Mouse (Mus musculus): ENCODE measurements around the gene Tas1r1. TPM values are rescaled to one million over a fixed set of nuclear protein-coding genes. Genes with fewer than 3 reads are reported as not detected.

Tas1r1 gene
- polyA plus RNA-seq, 1 experiment from 2014 or later, result 0.86 TPM

DNA sequence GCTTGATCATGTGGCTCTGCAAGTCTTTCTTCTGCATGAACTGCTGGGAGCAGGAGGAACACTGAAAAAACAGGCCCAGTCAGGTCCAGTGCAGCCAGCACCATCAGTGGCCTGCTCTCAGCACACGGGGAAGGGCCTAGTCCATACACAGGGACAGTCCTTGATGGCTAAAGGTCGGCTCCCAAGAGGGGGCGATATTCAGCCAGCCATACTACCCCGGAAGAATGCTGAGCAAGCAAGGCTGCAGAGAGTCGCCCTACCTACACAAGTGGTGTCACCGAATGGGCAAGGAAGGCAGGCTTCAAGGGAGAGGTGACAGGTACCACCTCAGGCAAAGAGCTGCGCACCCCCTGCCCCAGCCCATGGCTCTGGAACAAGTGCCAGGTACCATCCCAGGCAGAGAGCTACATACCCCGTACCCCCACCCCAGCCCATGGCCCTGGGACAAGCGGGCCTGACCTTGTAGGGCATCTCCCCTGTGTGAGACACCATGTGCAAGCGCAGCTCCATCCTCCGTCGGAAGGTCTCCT is 16.7 kb downstream of the Tas1r1 start:
- Histone ChIP-seq H3K4me1 (peaks cover 33% of the 10 kb centered on the region), H3K27ac (no peak overlapping the region), H3K27me3 (no peaks in the 10 kb centered on the region), H3K4me3 (replicated peaks) (no peak overlapping the region), H3K9ac (no peak overlapping the region), H3K9me3 (replicated peaks) (no peaks in the 10 kb centered on the region), H3K36me3 (peaks cover 82% of the 10 kb centered on the region), H3K4me2 (no peak overlapping the region)
- 81% methylated on average over 12 of the region's 12 CpGs for WGBS
- no peak for ATAC-seq (replicated peaks; ENCODE audit: low FRiP score)

DNA sequence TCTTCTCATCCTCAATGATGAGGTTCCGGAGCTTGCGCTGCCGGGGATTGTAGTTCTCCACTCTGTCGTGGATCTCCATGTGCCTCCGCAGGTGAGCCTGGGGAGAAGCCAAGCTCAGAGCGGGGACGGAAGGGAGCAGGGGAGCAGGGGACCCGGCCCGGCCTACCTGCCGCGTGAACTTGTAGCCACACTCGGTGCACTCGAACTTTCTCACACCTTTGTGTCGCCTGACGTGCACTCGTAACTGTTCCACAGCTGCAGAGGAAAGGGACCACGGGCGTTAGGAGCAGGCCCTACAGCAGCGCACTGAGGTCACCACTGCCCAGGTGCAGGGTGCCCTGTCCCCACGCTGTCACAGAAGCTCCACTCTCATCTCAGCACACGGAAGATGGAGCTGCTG is 18.3 kb downstream of the Tas1r1 start:
- no peak overlapping the region for H3K4me3 ChIP-seq (replicated peaks)

DNA sequence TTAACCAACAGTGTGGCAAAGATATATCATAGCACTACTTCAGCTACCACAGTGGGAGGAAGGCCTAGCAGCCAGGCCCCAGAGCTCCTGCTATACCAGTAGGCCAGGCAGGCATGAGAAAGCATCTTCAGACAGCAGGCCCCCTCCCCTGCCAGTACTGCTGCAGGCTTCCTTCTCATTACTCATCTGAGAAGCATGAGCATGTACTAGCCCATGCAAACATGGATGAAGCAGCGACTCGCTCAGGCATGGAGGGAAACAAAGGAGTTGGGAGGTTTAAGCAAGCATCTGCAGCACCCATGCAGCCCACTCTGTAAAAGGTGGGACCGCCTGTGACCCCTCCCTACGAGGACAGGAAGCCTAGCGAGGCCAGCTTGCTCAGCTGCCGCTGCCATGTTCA is 19.3 kb downstream of the Tas1r1 start:
- 86% methylated on average over 6 of the region's 6 CpGs for WGBS
- no peaks in the 10 kb centered on the region for H3K27me3 ChIP-seq
- no peak overlapping the region for H3K27ac ChIP-seq
- H3K4me2 ChIP-seq, result no peak overlapping the region
- ATAC-seq (replicated peaks; ENCODE audit: low FRiP score), result no peak
- no peak overlapping the region for H3K4me3 ChIP-seq (replicated peaks)
- H3K36me3 ChIP-seq, result peaks cover 90% of the 10 kb centered on the region
- H3K9me3 ChIP-seq (replicated peaks), result no peaks in the 10 kb centered on the region
- no peak overlapping the region for H3K9ac ChIP-seq
- H3K4me1 ChIP-seq, result peaks cover 9% of the 10 kb centered on the region; the same call in 1 of the 2 replicates

More for the DNA sequence above, 18.3 kb downstream of the Tas1r1 start:
- Histone ChIP-seq H3K4me1 (peaks cover 17% of the 10 kb centered on the region), H3K4me2 (no peak overlapping the region), H3K9ac (no peak overlapping the region), H3K27me3 (no peaks in the 10 kb centered on the region), H3K9me3 (replicated peaks) (no peaks in the 10 kb centered on the region), H3K36me3 (peaks cover 90% of the 10 kb centered on the region), H3K27ac (no peak overlapping the region)
- 91% methylated on average over 21 of the region's 21 CpGs for WGBS
- ATAC-seq (replicated peaks; ENCODE audit: low FRiP score), result no peak

DNA sequence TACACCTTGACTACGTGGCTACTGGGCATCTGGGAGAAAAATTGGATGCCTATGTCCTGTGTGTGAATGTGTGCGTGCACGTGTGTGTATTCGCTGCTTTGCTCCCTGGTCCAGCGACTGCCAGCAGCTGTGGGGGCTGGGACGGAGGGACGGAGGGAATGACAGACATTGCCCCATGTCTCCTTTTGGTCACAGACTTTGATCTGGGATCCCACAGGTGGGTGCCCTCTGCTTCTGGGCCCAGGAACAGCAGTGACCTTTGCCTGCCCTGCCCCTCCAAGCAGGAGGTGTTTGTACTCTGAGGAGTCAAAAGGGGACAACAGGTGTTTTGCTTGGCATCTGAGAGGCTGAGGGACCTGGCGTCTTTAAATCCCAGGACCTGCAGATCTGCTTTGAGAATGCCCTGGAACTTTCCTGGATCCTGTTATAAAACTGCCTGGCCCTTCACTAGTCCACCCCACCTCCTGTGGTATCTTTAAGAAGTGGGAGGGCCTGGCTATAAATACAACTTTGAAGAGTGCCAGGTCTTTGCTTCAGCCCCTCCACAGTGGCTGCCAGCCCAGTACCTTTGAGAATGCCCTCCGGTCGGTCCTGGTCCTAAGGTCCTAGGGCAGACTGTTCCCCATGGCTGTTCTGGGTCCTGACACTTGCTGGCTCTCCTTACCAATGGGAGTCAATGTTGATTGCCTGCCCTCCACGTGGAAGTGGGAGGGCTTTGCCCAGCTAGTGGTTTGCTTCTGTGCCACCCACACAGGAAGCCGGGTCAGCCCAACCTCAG is 25.1 kb downstream of the Tas1r1 start:
- Histone ChIP-seq H3K4me3 (replicated peaks) (no peak overlapping the region), H3K27ac (no peak overlapping the region), H3K4me2 (no peak overlapping the region), H3K36me3 (peaks cover 52% of the 10 kb centered on the region), H3K9me3 (replicated peaks) (no peaks in the 10 kb centered on the region), H3K9ac (no peak overlapping the region), H3K27me3 (no peaks in the 10 kb centered on the region), H3K4me1 (peaks cover 37% of the 10 kb centered on the region)
- WGBS, result 78% methylated on average over 12 of the region's 12 CpGs
- ATAC-seq (replicated peaks; ENCODE audit: low FRiP score), result no peak

DNA sequence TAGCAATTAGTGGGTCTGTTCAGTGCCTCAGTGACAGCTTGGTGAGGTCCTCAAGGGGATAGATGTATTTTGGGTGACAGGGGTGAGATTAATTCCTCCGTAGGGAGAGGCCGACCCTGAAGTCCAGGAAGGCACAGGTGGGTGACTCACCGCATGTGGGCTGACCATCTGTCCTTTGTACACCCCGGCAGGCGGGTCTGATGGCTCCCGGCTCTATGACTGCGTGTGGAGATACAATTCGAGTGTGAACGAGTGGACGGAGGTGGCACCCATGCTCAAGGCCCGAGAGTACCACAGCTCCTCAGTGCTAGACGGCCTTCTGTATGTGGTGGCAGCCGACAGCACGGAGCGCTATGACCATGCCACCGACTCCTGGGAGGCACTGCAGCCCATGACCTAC is 26.3 kb downstream of the Tas1r1 start:
- Histone ChIP-seq H3K27ac (no peak overlapping the region), H3K36me3 (peaks cover 47% of the 10 kb centered on the region), H3K4me1 (peaks cover 48% of the 10 kb centered on the region), H3K9me3 (replicated peaks) (no peaks in the 10 kb centered on the region), H3K4me3 (replicated peaks) (no peak overlapping the region), H3K27me3 (no peaks in the 10 kb centered on the region), H3K9ac (no peak overlapping the region), H3K4me2 (no peak overlapping the region)
- 89% methylated on average over 16 of the region's 16 CpGs for WGBS
- no peak for ATAC-seq (replicated peaks; ENCODE audit: low FRiP score)

DNA sequence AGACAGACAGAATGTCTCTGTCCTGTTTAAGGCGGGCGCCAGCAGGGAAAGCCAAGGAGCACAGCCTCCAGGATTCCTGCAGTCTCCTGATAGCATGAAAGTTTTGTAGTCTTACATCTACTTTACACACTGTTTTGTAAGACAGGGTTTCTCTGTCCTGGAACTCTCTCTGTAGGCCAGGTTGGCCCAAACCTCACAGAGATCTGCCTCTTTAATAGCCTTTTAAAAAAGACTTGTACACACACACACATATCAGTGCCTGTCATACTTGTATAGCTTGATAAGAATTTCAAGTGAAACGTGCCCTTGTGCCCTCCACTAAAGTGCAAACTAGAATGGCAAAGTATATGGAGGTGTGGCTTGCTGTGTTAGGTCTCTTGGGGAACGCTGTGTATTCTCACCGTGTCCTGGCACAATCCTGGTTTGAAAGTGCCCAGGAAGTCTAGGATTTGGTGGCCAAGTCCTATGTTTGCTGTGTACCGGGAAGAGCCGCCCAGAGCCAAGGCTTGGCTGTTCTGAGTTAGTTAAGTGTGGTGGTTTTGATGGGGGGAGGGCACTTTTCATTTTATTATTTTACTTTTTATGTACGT is 27.1 kb downstream of the Tas1r1 start:
- H3K27me3 ChIP-seq, result no peaks in the 10 kb centered on the region
- H3K4me3 ChIP-seq (replicated peaks), result peak overlapping the region; percentile 85
- H3K4me2 ChIP-seq, result peak overlapping the region; percentile 94
- WGBS, result 81% methylated on average over 8 of the region's 8 CpGs
- peak overlapping the region; percentile 67 for H3K9ac ChIP-seq
- no peak overlapping the region for H3K27ac ChIP-seq
- no peak for ATAC-seq (replicated peaks; ENCODE audit: low FRiP score)
- no peaks in the 10 kb centered on the region for H3K9me3 ChIP-seq (replicated peaks)
- H3K36me3 ChIP-seq, result peaks cover 42% of the 10 kb centered on the region
- peaks cover 55% of the 10 kb centered on the region for H3K4me1 ChIP-seq

DNA sequence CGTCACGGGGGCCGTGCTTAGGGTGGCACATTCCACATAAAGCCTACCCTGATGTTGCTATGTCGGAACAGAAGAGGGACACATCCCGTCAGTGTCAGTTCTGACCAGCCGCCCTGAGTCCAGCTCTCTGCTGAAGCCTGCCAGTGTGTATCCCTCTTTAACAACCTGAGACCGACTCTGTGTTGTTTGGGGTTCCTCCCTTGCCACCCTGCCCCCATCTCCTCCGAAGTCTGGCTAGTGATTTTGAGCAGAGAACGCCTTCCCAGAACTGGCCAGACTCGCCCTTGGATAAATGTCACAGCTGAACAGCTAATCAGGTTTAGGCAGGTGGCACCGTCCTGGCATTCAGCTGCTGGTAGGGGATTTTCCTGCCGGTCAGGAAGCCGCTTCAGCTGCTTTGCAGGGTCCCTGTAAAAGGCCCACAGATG is 27.6 kb downstream of the Tas1r1 start:
- 15% methylated on average over 13 of the region's 13 CpGs for WGBS
- Histone ChIP-seq H3K9me3 (replicated peaks) (no peaks in the 10 kb centered on the region), H3K9ac (peak overlapping the region; percentile 67), H3K4me2 (peak overlapping the region; percentile 94), H3K4me1 (peaks cover 55% of the 10 kb centered on the region), H3K4me3 (replicated peaks) (peak overlapping the region; percentile 85), H3K27me3 (no peaks in the 10 kb centered on the region), H3K36me3 (peaks cover 37% of the 10 kb centered on the region), H3K27ac (peak overlapping the region; percentile 91; the same call in 1 of the 2 replicates)
- no peak for ATAC-seq (replicated peaks; ENCODE audit: low FRiP score)

DNA sequence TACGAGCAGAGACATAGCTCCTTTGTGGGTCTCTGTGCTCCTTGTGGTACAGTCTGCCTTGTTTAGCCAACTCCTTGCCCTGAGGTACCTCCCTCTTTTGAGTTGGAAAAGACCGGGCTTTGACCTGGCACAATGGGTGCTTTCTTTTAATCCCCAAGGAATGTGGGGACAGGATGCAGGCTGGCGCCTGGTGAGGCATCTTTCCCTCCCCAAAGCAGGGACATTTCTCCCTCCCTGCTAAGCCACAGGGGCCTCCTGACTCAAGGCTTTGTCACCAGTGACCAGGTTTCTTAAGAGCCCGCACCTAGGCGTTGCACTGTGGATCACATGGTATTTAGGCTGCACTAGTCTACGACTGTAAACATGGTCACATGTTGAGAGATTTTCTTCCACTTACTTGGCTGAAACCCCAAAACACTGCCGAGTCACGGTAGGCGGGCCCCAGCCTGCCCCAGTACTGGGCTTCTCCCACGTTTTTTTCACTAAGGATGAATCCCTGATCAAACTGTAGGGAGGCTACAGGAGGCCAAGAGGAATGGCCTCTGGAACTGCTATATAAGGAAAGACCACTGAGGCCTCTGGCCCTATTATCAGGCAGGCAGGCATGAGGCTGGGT is 28.2 kb downstream of the Tas1r1 start:
- Histone ChIP-seq H3K4me3 (replicated peaks) (peak overlapping the region; percentile 85), H3K4me1 (peaks cover 55% of the 10 kb centered on the region), H3K36me3 (peaks cover 32% of the 10 kb centered on the region), H3K9ac (peak overlapping the region; percentile 67), H3K9me3 (replicated peaks) (no peaks in the 10 kb centered on the region), H3K4me2 (peak overlapping the region; percentile 94), H3K27me3 (no peaks in the 10 kb centered on the region), H3K27ac (peak overlapping the region; percentile 91)
- ATAC-seq (replicated peaks; ENCODE audit: low FRiP score), result peak; percentile 19
- WGBS, result 3% methylated on average over 10 of the region's 10 CpGs

DNA sequence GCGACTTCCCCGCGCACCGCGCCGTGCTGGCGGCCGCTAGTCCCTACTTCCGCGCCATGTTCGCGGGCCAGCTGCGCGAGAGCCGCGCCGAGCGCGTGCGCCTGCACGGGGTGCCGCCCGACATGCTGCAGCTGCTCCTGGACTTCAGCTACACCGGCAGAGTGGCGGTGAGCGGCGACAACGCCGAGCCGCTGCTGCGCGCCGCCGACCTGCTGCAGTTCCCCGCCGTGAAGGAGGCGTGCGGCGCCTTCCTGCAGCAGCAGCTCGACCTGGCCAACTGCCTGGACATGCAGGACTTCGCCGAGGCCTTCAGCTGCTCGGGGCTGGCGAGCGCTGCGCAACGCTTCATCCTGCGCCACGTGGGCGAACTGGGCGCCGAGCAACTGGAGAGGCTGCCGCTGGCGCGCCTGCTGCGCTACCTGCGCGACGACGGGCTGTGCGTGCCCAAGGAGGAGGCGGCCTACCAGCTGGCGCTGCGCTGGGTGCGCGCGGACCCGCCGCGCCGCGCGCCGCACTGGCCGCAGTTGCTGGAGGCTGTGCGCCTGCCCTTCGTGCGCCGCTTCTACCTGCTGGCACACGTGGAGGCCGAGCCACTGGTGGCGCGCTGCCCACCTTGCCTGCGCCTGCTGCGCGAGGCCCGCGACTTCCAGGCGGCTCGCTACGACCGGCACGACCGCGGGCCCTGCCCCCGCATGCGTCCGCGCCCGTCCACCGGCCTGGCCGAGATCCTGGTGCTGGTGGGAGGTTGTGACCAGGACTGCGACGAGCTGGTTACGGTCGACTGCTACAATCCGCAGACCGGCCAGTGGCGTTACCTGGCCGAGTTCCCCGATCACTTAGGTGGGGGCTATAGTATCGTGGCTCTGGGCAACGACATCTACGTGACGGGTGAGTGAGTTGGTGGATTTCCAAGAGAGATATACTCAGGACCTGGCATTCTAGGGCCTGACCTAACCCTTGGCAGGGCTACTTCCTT is 29.0 kb downstream of the Tas1r1 start:
- Histone ChIP-seq H3K9me3 (replicated peaks) (no peaks in the 10 kb centered on the region), H3K4me3 (replicated peaks) (peak overlapping the region; percentile 85), H3K4me2 (peak overlapping the region; percentile 94), H3K27me3 (no peaks in the 10 kb centered on the region), H3K4me1 (peaks cover 55% of the 10 kb centered on the region), H3K36me3 (peaks cover 23% of the 10 kb centered on the region), H3K27ac (peak overlapping the region; percentile 91), H3K9ac (peak overlapping the region; percentile 67)
- peak; percentile 66 for ATAC-seq (replicated peaks; ENCODE audit: low FRiP score)
- WGBS, result under 1% methylated on average over 115 of the region's 115 CpGs

DNA sequence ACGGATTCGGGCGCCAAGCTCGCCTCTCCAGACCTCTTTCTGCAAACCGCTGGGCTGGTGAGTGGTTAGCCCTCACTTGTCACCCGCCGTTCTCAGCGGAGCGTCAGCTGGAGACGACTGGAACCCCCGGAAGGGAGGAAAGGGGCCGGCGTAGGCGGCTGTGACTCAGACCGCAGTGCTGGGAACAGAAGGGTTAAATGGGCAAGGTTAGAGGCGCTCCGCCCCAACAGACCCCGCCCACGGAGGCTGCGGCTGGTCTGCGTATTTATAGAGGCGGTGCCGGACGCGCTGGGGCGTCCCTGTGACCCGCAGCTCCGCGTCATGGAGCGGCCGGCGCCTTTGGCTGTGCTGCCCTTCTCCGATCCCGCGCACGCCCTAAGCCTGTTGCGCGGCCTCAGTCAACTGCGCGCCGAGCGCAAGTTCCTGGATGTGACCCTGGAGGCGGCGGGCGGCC is 29.7 kb downstream of the Tas1r1 start, which contains the start of gene Klhl21:
Gene Klhl21 (plus strand): TSS at position 182 of the 454 bp plus-strand sequence.
- peak within 1 kb of the TSS; percentile 94 for H3K4me2 ChIP-seq
- H3K4me3 ChIP-seq (replicated peaks), result peak within 1 kb of the TSS; percentile 85
- peak within 1 kb of the TSS; percentile 91 for H3K27ac ChIP-seq
- H3K4me1 ChIP-seq, result peaks cover 55% of the 10 kb centered on the region
- peak within 1 kb of the TSS; percentile 67 for H3K9ac ChIP-seq
- H3K27me3 ChIP-seq, result no peaks in the 10 kb centered on the region
- H3K9me3 ChIP-seq (replicated peaks), result no peaks in the 10 kb centered on the region
- H3K36me3 ChIP-seq, result peaks cover 16% of the 10 kb centered on the region
- WGBS, result under 1% methylated on average over 45 of the region's 45 CpGs
- peak; percentile 91 for ATAC-seq (replicated peaks; ENCODE audit: low FRiP score)

DNA sequence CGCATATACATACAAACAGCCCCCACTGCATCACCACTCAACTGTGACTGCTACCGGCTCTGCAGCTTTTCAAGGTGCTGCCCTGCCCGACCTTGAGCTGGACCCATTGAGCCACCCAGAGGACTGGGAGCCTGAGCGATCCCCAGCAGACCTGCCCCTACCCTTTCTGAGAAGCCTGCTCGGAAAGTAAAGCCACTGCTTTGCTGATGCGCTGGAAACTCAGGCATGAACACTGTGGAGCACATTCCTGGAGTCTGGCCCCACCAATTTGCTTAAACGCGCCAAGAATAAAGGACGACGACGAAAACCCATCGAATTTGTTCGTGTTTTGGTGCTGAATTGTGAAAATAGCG is 30.2 kb downstream of the Tas1r1 start:
- no peaks in the 10 kb centered on the region for H3K9me3 ChIP-seq (replicated peaks)
- H3K4me1 ChIP-seq, result peaks cover 54% of the 10 kb centered on the region
- peak; percentile 5; the same call in 1 of the 2 replicates for ATAC-seq (replicated peaks; ENCODE audit: low FRiP score)
- H3K27ac ChIP-seq, result peak overlapping the region; percentile 91
- H3K36me3 ChIP-seq, result peaks cover 11% of the 10 kb centered on the region
- no peaks in the 10 kb centered on the region for H3K27me3 ChIP-seq
- under 1% methylated on average over 14 of the region's 14 CpGs for whole genome bisulfite sequencing
- peak overlapping the region; percentile 67 for H3K9ac ChIP-seq
- H3K4me2 ChIP-seq, result peak overlapping the region; percentile 94
- H3K4me3 ChIP-seq (replicated peaks), result peak overlapping the region; percentile 85
